Mouse (Mus musculus) c-Kit-positive CD71-positive TER-119-negative erythroid progenitor cells, embryonic 14.5 days (primary cell): ENCODE results near the gene Plcb3.

Source experiments
- DNase-seq: peaks from one replicate; pipeline ENCODE4 v3.0.0-alpha.2; 2013; ENCODE audit warnings: low read depth

The Plcb3 gene

DNA sequence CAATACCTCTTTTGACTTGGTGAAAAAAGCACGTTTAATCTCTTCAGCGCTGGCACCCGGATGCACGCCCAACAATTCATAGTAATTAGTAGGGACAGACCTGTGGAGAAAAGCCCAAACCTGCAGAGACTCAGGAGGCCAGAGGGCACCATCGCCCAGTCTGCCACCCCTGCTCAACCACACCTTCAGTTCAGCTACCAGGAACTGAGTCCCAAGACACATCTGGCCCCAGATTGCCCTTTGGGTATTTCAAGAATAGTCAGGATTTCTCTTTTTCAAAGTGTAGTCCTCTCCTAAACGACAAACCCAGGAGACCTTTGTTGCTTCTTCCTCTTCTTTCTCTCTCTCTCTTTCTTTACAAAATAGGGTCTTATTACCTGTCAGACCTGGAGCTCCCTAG, 14.4 kb upstream of the Plcb3 start:
- DNase-seq: no peak

DNA sequence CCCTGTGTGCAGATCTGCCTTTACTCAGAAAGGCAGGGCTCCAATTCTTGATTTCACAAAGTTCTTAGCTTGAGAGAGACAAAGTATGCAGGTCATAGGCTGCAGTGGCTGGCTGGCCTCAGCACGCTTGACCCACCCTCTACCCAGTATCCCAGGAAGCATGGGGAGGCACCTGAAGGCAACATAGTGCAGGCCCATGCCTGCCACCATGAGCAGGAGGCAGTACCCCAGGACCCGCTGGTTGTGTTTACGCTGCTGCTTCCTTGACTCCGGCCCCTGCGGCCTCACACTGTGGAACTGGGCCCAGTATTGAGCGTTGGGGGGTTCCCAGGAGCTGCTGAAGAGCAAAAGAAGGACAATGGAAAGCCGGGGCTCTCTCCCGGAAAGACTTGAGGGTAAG, 13.0 kb upstream of the Plcb3 start:
- DNase-seq: no peak

DNA sequence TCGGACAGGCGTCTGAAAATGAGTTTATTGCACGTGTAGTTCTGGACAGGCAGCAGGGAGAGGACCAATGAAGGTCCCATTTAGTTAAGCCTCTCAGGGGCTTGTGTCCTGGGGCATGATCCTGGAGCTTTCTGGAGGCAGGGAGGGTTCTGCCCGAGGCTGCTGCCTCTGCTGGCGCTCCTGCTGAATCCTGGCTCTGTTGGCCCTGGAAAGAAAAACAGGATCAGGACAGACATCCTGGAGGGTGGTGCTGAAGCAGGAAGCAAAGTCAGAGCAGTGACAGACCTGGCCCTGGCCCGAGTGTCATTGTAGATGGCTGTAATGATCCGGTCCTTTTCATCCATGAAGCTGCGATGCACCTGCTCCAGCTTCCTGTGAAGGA, 11.6 kb upstream of the Plcb3 start:
- DNase-seq: no peak

DNA sequence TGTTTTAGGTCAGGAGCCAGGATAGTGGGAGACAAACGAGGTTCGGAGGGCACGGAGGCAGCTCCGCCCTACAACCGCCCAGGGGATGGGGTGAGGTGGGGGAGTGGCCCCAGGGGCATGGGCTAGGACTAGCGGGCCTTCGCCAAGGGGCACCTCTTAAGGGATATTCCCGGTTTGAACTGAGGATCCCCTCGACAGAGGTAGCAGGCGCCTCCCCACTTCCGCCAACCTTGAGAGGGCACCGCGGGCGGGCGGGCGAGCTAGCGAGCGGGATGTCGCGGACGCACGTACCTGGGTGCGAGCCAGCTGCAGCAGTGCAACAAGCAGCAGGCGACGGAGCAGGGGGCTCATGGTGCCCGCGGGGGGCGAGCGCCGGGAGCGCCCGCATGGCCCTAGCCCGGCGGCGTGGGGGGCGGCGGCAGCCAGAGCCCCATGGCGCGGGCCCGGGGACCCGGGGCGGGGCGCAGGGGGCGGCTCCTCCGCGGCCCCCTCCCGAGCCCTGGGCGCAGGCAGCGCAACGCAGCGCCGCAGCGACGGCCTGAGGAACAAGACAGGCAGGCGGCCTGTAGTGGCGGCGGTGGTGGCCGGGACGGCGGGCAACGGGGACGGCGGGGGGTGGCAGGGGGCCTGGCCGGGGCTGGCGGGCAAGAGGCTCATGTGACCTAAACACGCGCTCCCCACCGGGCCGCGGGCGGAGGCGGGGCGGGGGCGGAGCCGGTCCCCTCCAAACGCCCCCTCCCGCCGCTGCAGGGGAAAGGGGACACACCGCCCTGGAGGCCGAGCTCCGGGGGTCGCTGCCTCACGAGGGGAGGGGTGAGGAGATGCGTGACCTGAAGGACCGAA, 11.0 kb upstream of the Plcb3 start, which contains the start of gene Vegfb:
TSS of gene Vegfb (minus strand) at position 591 of the 843 bp plus-strand sequence.
- no peak for DNase-seq

DNA sequence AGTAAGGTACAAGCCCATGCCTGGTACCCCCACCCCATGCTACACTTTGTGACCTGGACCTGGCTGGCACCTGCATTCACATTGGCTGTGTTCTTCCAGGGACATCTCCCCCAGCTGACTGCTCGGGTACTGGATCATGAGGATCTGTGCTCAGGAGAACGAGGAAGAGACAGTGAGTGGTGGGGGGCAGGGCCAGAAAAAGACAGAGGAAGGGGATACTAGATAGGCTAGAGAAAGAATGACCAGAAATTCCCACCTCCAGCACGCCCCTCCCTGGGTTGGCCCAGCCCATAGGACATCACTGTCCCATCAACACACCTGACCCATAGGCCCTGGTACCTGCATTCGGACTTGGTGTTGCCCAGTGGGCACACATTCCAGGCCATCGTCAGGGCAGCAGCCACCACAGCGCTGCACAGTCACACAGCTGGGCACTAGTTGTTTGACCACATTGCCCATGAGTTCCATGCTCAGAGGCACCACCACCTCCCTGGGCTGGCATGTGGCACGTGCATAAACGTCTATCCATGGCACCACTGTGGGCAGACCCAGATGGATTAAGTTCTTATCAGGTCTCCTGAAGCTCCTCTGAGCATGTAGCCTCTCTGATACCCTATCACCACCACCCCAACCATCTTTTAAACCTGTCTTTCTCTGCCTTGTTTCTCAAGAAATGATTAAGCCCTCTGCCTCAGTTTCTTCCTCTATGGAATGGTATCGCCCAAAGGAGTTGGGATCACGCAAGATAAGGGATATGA, 9.9 kb upstream of the Plcb3 start:
- no peak for DNase-seq

DNA sequence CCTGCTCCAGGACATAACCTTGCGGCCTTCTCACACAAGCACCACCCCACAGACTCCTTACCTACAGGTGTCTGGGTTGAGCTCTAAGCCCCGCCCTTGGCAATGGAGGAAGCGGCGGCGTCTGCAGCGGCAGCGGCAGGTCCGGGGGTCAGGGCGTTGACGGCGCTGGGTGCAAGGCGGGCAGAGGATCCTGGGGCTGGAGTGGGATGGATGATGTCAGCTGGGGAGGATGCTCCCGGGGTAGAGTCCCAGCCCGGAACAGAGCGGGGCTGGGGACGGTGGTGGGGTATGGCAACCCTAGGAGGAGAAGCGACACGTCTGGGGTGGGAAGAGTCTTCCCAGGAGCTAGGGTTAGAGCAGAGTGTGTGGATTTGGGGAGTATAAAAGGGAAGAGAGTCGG, 9.0 kb upstream of the Plcb3 start:
- DNase-seq: no peak

DNA sequence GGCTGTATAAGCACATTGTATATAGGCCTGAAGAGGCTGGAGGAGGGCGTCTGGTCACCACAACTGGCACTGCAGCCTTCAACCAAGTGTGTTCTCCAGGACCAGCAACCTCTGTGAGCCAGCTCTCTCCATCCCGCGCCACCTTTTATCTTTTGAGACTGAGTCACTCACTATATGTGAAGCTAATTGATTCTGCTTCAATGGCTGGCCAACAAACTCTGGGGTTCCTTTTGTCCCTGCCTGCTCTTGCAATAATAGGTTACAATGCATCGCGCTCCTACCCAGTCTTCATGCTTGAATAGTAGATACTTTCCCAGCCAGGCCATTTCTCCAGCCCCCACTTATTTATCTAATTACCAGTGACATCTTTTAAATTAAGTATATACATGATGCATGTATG, 7.4 kb upstream of the Plcb3 start:
- DNase-seq: no peak

DNA sequence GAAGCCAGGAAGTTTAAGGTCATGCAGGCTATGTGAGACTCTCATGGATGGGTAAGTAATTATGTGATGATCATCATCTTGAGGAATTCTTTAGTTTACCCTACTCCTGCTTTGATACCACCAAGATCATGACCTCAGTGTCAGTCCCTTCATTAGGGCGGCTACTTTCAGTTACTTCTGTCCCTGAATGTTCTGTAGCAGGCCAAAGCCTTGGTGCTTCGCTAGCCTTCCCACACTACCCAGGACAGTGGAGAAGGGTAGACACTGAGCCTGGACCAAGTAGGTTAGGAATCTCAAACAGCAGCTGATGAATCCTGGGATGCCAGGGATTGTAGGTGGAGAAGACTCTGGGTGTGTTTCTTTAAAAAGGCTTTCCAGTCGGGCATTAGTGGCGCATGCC, 5.2 kb upstream of the Plcb3 start:
- DNase-seq: no peak

DNA sequence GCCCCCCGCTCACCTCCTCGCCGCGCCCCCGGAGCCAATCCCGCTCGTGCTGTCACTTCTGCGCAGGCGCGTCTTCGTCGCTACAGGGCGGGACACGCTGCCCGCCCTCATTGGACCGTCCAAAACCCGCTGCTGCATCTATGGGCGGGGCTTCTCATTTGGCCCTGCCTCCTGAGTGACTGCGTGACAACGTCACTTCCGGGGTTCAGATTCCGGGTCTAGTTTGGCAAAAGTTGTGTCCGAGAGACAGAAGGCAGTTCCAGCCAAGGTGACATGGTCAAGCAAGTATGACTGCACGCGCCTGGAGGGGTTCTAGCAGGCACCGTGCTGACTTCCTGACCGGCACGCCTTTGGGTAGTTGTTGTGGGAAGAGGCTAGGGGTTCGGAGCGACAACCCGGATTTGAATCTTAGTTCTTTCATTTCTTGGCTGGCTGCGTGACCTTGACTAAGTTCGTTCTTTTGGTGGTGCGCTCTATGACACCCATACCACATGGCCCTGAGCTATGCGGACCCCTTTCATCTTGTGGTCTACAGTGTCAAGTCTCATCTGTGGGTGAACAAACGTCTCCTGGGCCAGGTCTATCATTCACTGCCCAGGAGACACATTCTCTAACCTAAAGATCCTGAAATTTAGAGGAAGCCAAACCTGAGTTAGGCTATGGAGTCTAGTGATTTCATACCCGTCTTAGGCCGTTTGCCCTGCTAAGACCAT, 4.3 kb upstream of the Plcb3 start, which contains the start of gene Fkbp2:
TSS of gene Fkbp2 (minus strand) at position 121 of the 713 bp plus-strand sequence.
- peak; percentile 97 for DNase-seq

DNA sequence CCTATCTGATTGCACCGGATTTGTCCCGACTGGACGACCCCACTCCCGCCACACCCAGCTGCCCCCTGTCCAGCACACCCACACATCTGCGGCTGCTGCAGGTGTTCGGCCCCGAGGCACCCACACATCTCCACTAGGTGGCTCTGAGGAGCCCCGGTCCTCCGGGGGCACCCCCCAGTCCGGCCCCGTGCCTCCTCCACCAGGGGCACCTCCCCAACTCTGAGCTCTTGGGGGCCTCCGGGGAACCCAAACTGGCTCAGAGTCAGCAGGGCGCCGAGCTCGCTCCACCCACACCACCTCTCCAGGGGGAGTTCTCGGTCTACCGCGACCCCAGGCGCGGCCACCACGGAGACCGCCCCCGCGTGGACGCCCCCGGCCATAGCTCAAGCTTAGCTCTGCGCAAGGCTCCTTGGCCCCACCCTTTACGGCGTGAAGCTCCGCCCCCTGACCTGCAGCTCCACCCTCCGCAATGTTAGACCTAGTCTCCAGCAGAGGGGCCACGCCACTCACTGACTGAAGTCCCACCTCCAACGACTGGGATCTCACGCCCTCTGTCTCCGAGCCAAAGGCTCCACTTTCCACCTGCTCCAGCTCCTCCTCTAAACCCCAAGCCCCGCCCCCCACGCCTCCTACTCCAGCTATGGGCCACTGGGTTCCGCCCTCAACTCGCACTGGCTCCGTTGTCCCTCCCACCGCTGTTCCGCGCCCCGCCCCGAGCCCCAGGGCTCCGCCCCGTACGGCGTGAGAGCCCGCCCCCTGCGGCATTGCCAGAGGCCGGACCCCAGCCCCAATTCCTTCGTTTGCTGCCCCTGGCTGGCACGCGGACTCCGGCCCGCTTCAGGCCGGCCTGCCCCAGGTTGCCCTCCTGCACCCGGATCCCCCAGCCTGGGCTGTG, 3.5 kb upstream of the Plcb3 start:
- DNase-seq: peak; percentile 99

DNA sequence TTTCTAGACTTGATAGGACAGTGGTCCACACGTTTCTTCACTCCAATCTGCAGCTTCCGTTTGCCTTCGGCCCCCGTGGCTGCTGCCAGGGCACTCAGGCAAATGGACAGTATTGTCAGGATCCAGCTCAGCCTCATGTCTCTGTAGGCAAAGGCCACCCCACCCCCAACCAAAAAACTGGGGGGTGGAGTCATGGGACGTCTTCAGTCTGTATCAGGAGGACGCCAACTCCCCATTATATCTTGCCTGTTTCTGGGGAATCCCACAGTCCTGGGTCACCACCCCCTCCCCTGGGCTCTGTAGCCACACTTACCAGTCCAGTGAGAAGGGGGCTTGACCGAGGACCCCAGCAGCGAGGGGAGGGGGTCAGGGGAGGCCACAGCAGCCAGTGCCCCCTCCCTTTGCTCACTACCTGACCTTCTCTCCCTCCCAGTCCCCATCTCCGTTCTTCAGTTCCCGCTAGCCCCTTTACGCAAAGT, 2.8 kb upstream of the Plcb3 start:
- DNase-seq: peak; percentile 80

DNA sequence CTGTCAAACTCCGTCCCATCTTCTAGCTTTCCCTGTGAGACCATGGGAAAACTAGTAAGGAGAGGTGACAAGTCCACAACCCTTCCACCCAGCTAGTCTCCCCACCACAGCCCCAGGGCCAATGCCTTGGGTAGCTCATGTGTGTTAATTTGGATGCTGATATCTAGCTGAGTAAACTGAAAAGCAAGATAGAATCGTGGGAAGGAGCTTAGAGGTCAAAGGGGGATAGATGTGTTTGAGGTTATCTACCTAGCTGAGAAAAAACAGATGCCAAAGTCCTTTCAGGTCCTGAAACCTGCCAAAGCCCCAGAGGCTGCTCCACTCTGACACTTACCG, 2.3 kb upstream of the Plcb3 start:
- no peak for DNase-seq

DNA sequence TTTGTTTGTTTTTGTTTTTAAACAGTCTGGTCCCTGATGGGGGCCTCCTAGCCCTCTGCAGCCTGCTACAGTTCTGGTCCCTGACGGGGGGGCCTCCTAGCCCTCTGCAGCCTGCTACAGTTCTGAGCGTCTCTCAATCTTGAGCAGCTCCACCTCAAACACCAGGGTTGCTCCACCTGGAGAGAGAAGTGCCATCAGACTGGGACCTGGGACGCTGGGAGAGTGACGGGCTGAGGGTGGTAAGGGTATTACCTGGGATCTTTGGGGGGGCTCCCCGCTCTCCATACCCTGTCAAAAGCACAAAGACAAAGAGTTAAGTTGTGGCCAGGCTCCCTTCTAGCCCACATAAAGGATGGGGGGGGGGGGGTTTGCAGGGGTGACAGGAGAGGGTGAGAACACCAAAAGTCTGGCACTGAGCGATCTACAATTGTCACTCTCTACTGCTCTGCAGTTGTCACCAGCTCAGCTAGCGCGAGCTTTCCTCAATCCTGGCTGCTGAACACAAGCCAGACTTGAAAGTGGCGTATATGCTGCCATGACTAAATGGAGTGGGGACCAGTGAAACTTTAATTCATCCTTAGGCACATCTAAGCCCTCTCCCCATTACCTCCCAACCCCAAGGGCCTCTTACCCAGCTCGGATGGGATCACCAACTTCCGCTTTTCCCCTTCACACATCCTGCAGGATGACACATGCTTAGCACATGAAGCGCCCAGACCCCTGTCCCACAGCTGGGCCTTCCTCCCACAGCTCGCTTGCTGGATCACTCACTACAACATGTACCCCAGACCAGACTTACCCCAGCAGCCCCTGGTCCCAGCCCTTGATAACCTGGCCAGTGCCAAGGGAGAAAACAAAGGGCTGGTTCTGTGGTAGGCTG, 1.7 kb upstream of the Plcb3 start:
- no peak for DNase-seq

DNA sequence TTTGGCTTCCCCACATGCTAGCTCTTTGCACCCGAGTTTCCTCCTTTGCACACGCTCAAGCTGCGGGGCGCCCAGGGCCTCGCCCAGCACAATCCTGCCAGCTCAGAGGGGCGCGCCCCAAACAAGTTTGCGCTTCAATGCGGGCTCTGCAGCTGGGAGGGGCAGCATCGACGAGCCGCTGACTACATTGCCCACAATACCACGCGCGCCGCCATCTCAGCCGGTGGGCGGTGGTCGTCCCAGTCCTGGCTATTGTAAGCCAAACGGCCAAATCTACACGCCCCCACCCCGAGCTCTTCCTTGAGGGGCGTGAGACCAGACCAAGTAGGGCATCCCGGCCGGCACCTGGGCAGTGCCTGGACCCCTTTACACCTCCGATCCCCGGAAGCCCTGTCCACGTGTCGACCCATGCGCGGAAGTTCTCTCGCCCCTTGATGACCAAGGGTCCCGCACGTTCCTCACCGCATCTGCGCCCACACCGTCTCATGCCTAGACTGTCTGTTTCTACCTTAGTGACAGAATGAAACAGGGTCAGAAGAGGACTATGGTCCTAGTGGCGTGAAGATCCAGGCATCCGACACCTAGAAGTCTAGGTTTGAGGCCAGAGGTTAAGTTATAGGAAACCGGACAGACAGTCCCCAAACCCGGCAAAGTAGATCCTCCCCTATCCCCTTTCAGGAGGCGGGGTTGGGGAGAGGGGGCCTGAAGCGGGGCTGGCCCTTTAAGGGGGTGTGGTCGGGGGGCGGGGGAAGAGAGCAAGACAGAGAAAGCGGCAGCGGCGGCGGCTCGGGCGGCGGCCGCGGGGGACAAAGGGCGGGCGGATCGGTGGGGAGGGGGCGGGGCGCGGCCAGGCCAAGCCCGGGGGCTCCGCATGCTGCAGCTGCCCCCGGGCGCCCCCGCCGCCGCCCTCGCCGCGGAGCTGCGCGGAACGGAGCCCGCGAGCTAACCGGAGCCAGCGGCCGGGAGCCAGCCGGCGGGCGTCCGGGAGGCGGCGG, 1.8 kb downstream of the Plcb3 start, which contains the start of gene Ppp1r14b:
TSS of gene Ppp1r14b (plus strand) at position 758 of the 995 bp plus-strand sequence.
- DNase-seq: peak; percentile 91

DNA sequence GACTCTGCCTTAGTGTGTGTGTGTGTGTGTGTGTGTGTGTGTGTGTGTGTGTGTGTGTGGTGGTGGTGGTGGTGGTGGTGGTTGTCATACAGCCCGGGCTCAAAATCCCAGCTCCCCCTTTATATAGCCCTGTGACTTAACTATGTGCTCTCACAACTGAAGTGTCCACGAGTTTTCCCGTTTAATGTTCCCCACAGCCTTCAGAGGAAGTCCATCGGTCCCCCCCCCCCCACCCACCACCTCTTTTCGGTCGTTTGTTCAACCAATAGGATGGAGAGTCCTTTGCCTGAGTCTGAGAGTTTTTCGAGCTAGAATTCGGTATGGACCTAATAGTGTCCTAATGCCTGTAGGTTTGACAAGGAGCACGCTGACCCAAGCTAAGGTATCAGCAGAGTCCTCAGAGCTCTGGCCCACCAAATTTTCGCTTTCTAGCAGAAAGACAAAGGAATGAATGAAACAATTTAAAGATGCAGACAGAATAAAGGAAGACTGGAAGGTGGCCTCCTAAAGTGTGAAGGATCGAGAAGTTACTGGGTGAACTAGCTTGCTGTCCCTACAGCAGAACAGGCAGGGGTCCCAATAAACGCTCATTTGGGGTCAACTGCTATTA, 2.6 kb downstream of the Plcb3 start:
- no peak for DNase-seq

DNA sequence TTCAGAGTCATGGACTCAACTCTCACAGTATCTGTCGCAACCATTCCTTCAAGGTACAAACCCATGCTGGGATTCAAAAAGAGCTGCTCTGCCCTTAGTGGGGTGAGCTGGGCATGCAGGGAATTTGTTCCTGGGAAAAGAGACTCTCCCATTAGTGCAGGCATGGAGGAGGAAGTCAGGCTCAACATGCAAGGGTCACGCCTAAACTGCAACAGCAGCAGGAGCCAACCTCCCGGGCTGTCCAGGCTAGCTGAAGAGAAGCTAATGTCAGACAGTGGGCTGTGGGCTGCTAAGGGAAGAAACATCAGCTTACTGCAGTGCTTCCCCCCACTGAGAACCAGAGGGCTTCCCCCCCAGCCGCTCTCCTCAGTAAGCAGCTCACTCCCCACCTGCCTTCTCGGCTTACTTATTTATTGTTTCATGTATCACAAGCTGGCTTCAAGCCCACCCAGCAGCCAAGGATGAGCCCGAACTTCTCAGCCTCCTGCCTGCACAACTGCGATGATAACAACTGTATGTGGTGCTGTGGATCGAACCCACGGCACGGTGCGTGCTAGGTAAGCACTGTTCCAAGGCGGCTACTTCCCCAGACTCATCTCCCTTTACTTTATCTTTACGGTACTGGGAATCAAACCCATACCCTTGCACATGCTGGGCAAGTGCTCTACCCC, 3.9 kb downstream of the Plcb3 start:
- DNase-seq: no peak

DNA sequence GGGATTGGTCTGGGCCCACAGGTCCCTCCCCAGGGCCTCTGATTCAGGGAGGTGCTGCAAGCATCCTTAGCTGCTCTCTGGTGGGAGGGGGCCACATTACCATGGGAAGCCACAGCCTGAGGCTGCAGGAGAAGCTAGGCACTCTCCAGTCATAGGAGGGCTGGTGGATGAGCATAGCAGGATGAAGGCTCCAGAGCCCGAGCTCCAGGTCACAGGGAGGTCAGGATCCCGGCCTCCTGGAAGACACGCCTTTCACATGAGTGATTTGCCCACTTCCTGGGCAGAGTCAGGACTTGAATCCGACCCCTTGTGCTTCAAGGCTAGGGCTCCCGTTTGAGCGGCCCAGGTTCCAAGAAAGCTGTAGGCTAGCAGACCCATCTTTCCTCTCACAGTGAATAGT, 4.6 kb downstream of the Plcb3 start:
- no peak for DNase-seq

DNA sequence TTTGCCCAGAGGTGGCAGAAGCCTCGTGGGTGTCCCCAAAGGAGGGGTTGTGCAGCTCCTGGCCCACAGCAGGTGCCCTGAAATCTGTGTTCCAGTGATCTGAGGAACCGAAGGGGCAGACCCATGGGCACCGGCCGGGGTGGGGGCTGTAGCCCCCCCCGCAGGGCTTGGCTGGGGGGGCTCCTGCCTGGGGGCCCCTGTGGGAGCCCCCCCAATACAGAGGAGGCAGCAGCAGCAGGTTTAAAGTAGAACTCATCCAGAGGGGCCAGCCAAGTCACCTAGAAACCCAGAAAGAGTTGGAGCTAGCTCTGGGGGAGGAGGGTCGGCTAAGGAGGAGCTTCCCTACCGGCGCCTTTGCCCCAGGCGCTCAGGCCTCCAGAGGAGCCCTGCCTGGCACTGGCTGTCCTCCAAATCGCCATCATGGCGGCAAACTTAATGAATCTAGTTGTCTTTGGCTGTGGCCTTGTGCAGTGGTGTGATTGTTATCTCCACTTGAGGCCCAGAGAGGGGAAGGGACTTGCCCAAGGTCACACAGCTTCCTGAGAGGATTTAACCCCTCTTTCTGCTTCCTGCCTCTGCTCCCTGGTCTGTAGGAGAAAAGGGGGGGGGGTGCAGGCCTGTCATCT, 5.7 kb downstream of the Plcb3 start:
- DNase-seq: no peak
